Mouse (Mus musculus) ES-E14 (cell line): Measurements from ENCODE around the gene Lrrn2. TPM values are rescaled to one million over a fixed set of nuclear protein-coding genes. Genes with fewer than 3 reads are reported as not detected.

Source experiments
- DNase-seq: peaks from one replicate; pipeline ENCODE4 v3.0.0-alpha.2; 2013; ENCODE audit warnings: low read depth, low spot score
- H3K27ac ChIP-seq: 2 replicates; pipeline ENCODE4 v1.5.1; 2012; ENCODE audit warnings: low read depth, mild to moderate bottlenecking, low read length, moderate library complexity, mixed read lengths; ENCODE audit not compliant: poor library complexity, insufficient read depth, severe bottlenecking
- H3K36me3 ChIP-seq: 2 replicates; pipeline ENCODE4 v1.6.1; 2012; ENCODE audit warnings: mild to moderate bottlenecking, low read length, moderate library complexity, mixed read lengths; ENCODE audit not compliant: control insufficient read depth, poor library complexity, insufficient read depth, severe bottlenecking
- H3K4me1 ChIP-seq, 2 experiments: fragments of 150-350 bp in 1 of 2; sonication (generic) in 1 of 2; 2 replicates each; pipeline ENCODE4 v1.6.1; 2012; ENCODE audit warnings: low read length in 2 of 2, mild to moderate bottlenecking in 1 of 2, mixed read lengths in 1 of 2; ENCODE audit not compliant: control insufficient read depth in 2 of 2, insufficient read depth in 2 of 2, poor library complexity in 1 of 2
- H3K4me3 ChIP-seq, 2 experiments: fragments of 150-350 bp in 1 of 2; sonication (generic) in 1 of 2; 2 replicates each; pipeline ENCODE4 v1.5.1; 2012; ENCODE audit warnings: low read length in 2 of 2, low read depth in 1 of 2, mild to moderate bottlenecking in 1 of 2, mixed read lengths in 1 of 2; ENCODE audit not compliant: insufficient read depth in 1 of 2, poor library complexity in 1 of 2, severe bottlenecking in 1 of 2
- H3K9ac ChIP-seq: 2 replicates; pipeline ENCODE4 v1.6.1; 2012; ENCODE audit warnings: low read depth, mild to moderate bottlenecking, low read length, mixed read lengths; ENCODE audit not compliant: poor library complexity, insufficient read depth, severe bottlenecking
- H3K9me3 ChIP-seq: fragments of 150-350 bp; sonication (generic); 2 replicates; pipeline ENCODE4 v1.6.1; 2012; ENCODE audit warnings: low read depth, mild to moderate bottlenecking, low read length; ENCODE audit not compliant: control insufficient read depth, insufficient read depth
- CHD2 ChIP-seq: IDR thresholded peaks from 2 replicates; pipeline ENCODE4 v1.6.1; 2014; ENCODE audit warnings: mild to moderate bottlenecking, low read depth, low read length, inconsistent platforms
- HCFC1 ChIP-seq: IDR thresholded peaks from 2 replicates; pipeline ENCODE4 v1.6.1; 2012; ENCODE audit warnings: low read length, inconsistent platforms, borderline replicate concordance; ENCODE audit not compliant: insufficient read depth
- MAFK ChIP-seq: IDR thresholded peaks from 2 replicates; pipeline ENCODE4 v1.6.1; 2014; ENCODE audit warnings: mild to moderate bottlenecking, low read depth, low read length, inconsistent platforms; ENCODE audit not compliant: insufficient read depth
- ZC3H11A ChIP-seq: IDR thresholded peaks from 2 replicates; pipeline ENCODE4 v1.6.1; 2012; ENCODE audit warnings: low read depth, mild to moderate bottlenecking, inconsistent platforms, low read length, borderline replicate concordance
- ZNF384 ChIP-seq: IDR thresholded peaks from 2 replicates; pipeline ENCODE4 v1.6.1; 2012; ENCODE audit warnings: low read depth, low read length, inconsistent platforms
- in situ Hi-C, 2 experiments: fragments of 600-800 bp; cut with MboI; formaldehyde crosslinking; loops; one replicate each; pipeline ENCODE4 v1.15.1; 2025; ENCODE audit warnings: low sequenced_read_pairs in 2 of 2, inconsistent platforms in 1 of 2; ENCODE audit not compliant: unreplicated experiment in 2 of 2
- total RNA-seq: library from RNA; depleted of rRNA; stranded (reverse); fragments of 300-350 nt; gene quantifications from 2 replicates; pipeline ENCODE4 v1.2.3, GENCODE M21; 2012

Lrrn2 gene
- total RNA-seq, 1 experiment, result 3.0 TPM

GRCm38 (mm10) chr1:132850809-132851208 is 29.3 kb upstream of the Lrrn2 start:
- in situ Hi-C loops, result no loop called here
- Histone ChIP-seq H3K9ac (no peak overlapping the region), H3K4me3 (no peak overlapping the region), H3K9me3 (peaks cover 3% of the 10 kb centered on the region; the same call in 1 of the 2 replicates), H3K36me3 (no peaks in the 10 kb centered on the region; the same call in 1 of the 2 replicates), H3K27ac (peak overlapping the region; percentile 63), H3K4me1 (peaks cover 12 to 25% of the 10 kb centered on the region in 2 experiments)
- DNase-seq, result peak; percentile 88
- 0 out of 2 replicates have a peak, but pooled peaks have one; percentile 26 for TF ChIP-seq HCFC1
- TF ChIP-seq CHD2, result peak; percentile 41; the same call in 1 of the 2 replicates
- TF ChIP-seq MAFK, result no peak

- peak overlapping the region; percentile 46 for H3K27ac ChIP-seq
- no peak for DNase-seq
- no peak overlapping the region for H3K4me3 ChIP-seq
- in situ Hi-C loops, result no loop called here
- TF ChIP-seq CHD2 (no peak), ZNF384 (no peak), MAFK (peak; percentile 92)
- no peaks in the 10 kb centered on the region; the same call in 1 of the 2 replicates for H3K36me3 ChIP-seq
- H3K9ac ChIP-seq, result no peak overlapping the region
- H3K9me3 ChIP-seq, result peaks cover 3% of the 10 kb centered on the region; the same call in 1 of the 2 replicates
- peaks cover 12 to 28% of the 10 kb centered on the region in 2 experiments for H3K4me1 ChIP-seq
Measured at GRCm38 (mm10) chr1:132851296-132851695, 28.8 kb upstream of the Lrrn2 start.

GRCm38 (mm10) chr1:132851771-132852170 is 28.3 kb upstream of the Lrrn2 start:
- Histone ChIP-seq H3K4me1 (peaks cover 12 to 28% of the 10 kb centered on the region in 2 experiments), H3K36me3 (no peaks in the 10 kb centered on the region; the same call in 1 of the 2 replicates), H3K27ac (no peak overlapping the region), H3K9me3 (peaks cover 3% of the 10 kb centered on the region; the same call in 1 of the 2 replicates), H3K9ac (no peak overlapping the region), H3K4me3 (no peak overlapping the region)
- in situ Hi-C loops, result no loop called here
- no peak for DNase-seq
- TF ChIP-seq CHD2 (no peak), ZNF384 (no peak), HCFC1 (no peak)

GRCm38 (mm10) chr1:132853312-132853711 is 26.8 kb upstream of the Lrrn2 start:
- no peak overlapping the region for H3K9ac ChIP-seq
- no peaks in the 10 kb centered on the region; the same call in 1 of the 2 replicates for H3K36me3 ChIP-seq
- no peak overlapping the region for H3K27ac ChIP-seq
- H3K4me1 ChIP-seq, result peaks cover 12 to 28% of the 10 kb centered on the region in 2 experiments
- TF ChIP-seq CHD2, result no peak
- TF ChIP-seq HCFC1, result no peak
- no peak for TF ChIP-seq ZC3H11A
- no peak for TF ChIP-seq ZNF384
- TF ChIP-seq MAFK, result no peak
- no peak overlapping the region for H3K4me3 ChIP-seq
- H3K9me3 ChIP-seq, result peaks cover 3% of the 10 kb centered on the region; the same call in 1 of the 2 replicates
- in situ Hi-C loops, result no loop called here
- no peak for DNase-seq

- Histone ChIP-seq H3K27ac (no peak overlapping the region), H3K9ac (no peak overlapping the region), H3K36me3 (no peaks in the 10 kb centered on the region), H3K9me3 (no peaks in the 10 kb centered on the region), H3K4me1 (peaks cover 2 to 10% of the 10 kb centered on the region in 2 experiments; a peak in 2 of 4 replicates), H3K4me3 (no peak overlapping the region)
- no peak for TF ChIP-seq ZNF384
- no peak for TF ChIP-seq ZC3H11A
- TF ChIP-seq HCFC1, result no peak
- no peak for TF ChIP-seq CHD2
- TF ChIP-seq MAFK, result no peak
- in situ Hi-C loops, result no loop called here
- DNase-seq, result no peak
Measured at GRCm38 (mm10) chr1:132858516-132859383, 21.3 kb upstream of the Lrrn2 start.
